In the genomic region with DNA sequence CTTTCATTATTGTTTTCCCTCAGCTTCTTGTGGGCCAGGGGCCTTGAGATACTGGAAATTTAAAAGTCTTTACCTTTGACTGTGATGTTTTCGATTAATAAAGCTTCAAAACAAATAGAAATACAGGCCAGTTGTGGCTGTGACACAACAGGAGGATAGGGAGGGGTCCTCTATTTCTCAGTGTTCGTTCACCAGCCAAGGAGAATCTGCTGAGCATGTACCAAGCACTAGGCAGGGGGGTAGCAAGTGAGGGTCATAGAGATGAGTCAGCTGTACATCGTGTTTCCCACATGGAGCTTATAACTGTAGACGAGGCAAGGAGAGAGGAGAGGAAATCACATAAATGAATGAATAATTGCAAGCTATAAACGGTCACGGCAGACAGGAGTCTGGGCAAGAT, we compare ENCODE assay signal across 17 mouse cellular contexts.
"Had no signal": no experiment of that assay in that cellular context is flagged by ENCODE, and none has a peak within 500 bp of the region (broad histone marks: within the 10 kb centered on the region; RNA-seq: fewer than 3 reads in every experiment).

No protein-coding gene starts in this region.

- H3K27me3 ChIP-seq: lung, embryonic 15.5 days; midbrain, embryonic 13.5 days; midbrain, embryonic 15.5 days; stomach, embryonic 15.5 days had no signal

- ATAC-seq: lung, postnatal 0 days; midbrain, embryonic 13.5 days; midbrain, embryonic 15.5 days had no signal

- H3K27ac ChIP-seq: lung, embryonic 15.5 days; macrophage; midbrain, embryonic 13.5 days; midbrain, embryonic 15.5 days; neural tube, embryonic 12.5 days; stomach, embryonic 15.5 days; stomach, postnatal 0 days had no signal

- H3K4me3 ChIP-seq: lung, embryonic 15.5 days; megakaryocyte, embryonic 14.5 days; midbrain, embryonic 13.5 days; midbrain, embryonic 15.5 days; neural tube, embryonic 12.5 days; stomach, embryonic 15.5 days had no signal

- H3K36me3 ChIP-seq: lung, embryonic 15.5 days; midbrain, embryonic 13.5 days; midbrain, embryonic 15.5 days; neural tube, embryonic 12.5 days; stomach, embryonic 15.5 days had no signal

- H3K4me1 ChIP-seq: lung, embryonic 15.5 days; midbrain, embryonic 15.5 days; neural tube, embryonic 12.5 days; stomach, embryonic 15.5 days had no signal

- H3K9ac ChIP-seq: lung, embryonic 15.5 days; midbrain, embryonic 13.5 days; midbrain, embryonic 15.5 days; neural tube, embryonic 12.5 days; stomach, embryonic 15.5 days had no signal

- H3K4me2 ChIP-seq: lung, embryonic 15.5 days; midbrain, embryonic 11.5 days; midbrain, embryonic 13.5 days; midbrain, embryonic 15.5 days; neural tube, embryonic 12.5 days; stomach, embryonic 15.5 days had no signal

- H3K9me3 ChIP-seq: lung, embryonic 15.5 days; megakaryocyte, embryonic 14.5 days; midbrain, embryonic 13.5 days; midbrain, embryonic 15.5 days; neural tube, embryonic 12.5 days; stomach, embryonic 15.5 days had no signal

- DNase-seq: lung, adult 2 months; lung, postnatal 14 days; lung, postnatal 36 days; right cerebral cortex, postnatal 14 days; thymus, adult 2 months; thymus, postnatal 25 days; thymus, postnatal 4 days had no signal
